Mouse (Mus musculus) stomach, postnatal 0 days (tissue): Measurements from ENCODE around the gene Pip5k1b.

Experiments
- CTCF ChIP-seq: IDR thresholded peaks from 2 replicates; pipeline ENCODE4 v1.5.1; 2016; ENCODE audit warnings: antibody characterized with exemption, low read depth, mild to moderate bottlenecking, moderate library complexity
- EP300 ChIP-seq: optimal IDR thresholded peaks from 2 replicates; pipeline ENCODE3; 2016; ENCODE audit warnings: antibody characterized with exemption

DNA sequence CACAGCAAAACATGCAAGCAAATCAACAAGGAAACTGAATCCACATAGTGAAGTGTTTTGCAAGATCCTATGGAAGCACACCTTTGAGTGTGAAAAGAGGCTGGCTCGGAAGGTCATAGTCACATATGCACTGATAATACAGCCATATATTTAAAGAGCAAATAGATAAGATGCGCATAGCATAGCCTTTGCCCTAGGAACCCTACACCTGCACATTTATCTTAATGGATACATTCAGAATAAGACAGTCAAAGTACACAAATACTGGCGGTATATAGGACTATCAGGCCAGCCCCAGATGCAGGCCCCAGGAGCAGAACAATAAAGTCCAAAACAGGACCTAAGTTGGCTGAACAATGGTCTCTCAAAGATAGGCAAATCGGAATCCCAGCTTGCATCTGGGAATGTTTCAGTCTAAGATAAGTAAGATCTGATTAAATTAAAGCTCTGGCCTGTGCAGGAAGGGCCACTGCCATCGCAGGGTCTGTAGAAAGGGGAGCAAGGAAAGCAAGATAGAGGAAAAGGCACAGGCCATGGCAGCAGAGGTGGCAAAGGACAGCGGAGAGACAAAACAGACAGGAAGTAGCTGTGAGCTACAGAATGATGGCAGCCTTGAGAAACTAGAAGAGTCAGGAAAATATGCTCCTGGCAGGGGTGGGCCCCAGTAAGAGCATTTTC, 35.8 kb downstream of the Pip5k1b start:
- TF ChIP-seq CTCF = no peak
- TF ChIP-seq EP300 = no peak
